Mouse (Mus musculus): Measurements from ENCODE around the gene Prokr1. TPM values are rescaled to one million over a fixed set of nuclear protein-coding genes. Genes with fewer than 3 reads are reported as not detected.

Gene Prokr1
- polyA plus RNA-seq (2014; fragmentation: Illumina TruSeq; extraction: RNeasy Lipid Tissue Mini Kit (QIAGEN cat#74804); ENCODE audit: low read depth, low replicate concordance): not detected

GRCm38 (mm10) chr6:87590394-87591281 is at the start of gene Prokr1:
TSS of gene Prokr1 (minus strand) at chr6:87590743.

GRCm38 (mm10) chr6:87532953-87533710 is 57.4 kb downstream of the Prokr1 start, which contains the start of gene Arhgap25:
TSS of gene Arhgap25 (minus strand) at chr6:87533259.

Other genes starting within 250 kb of the Prokr1 start
- not detected for gene Gkn1, start 239.8 kb downstream of the Prokr1 start, polyA plus RNA-seq (2014; fragmentation: Illumina TruSeq; extraction: RNeasy Lipid Tissue Mini Kit (QIAGEN cat#74804); ENCODE audit: low read depth, low replicate concordance)
- not detected for gene Gkn2, start 217.4 kb downstream of the Prokr1 start, polyA plus RNA-seq (2014; fragmentation: Illumina TruSeq; extraction: RNeasy Lipid Tissue Mini Kit (QIAGEN cat#74804); ENCODE audit: low read depth, low replicate concordance)
- not detected for gene Gkn3, start 201.8 kb downstream of the Prokr1 start, polyA plus RNA-seq (2014; fragmentation: Illumina TruSeq; extraction: RNeasy Lipid Tissue Mini Kit (QIAGEN cat#74804); ENCODE audit: low read depth, low replicate concordance)
- 4.3 TPM for gene Bmp10, start 161.7 kb downstream of the Prokr1 start, polyA plus RNA-seq (2014; fragmentation: Illumina TruSeq; extraction: RNeasy Lipid Tissue Mini Kit (QIAGEN cat#74804); ENCODE audit: low read depth, low replicate concordance)
- 0.48 TPM for gene Arhgap25, start 57.5 kb downstream of the Prokr1 start, polyA plus RNA-seq (2014; fragmentation: Illumina TruSeq; extraction: RNeasy Lipid Tissue Mini Kit (QIAGEN cat#74804); ENCODE audit: low read depth, low replicate concordance)
- gene Aplf, start 81.5 kb upstream of the Prokr1 start, polyA plus RNA-seq (2014; fragmentation: Illumina TruSeq; extraction: RNeasy Lipid Tissue Mini Kit (QIAGEN cat#74804); ENCODE audit: low read depth, low replicate concordance): 3.0 TPM
- not detected for gene Efcc1, start 140.1 kb upstream of the Prokr1 start, polyA plus RNA-seq (2014; fragmentation: Illumina TruSeq; extraction: RNeasy Lipid Tissue Mini Kit (QIAGEN cat#74804); ENCODE audit: low read depth, low replicate concordance)
- not detected for gene Gp9, start 187.3 kb upstream of the Prokr1 start, polyA plus RNA-seq (2014; fragmentation: Illumina TruSeq; extraction: RNeasy Lipid Tissue Mini Kit (QIAGEN cat#74804); ENCODE audit: low read depth, low replicate concordance)
- 26.8 TPM for gene Rab43, start 221.4 kb upstream of the Prokr1 start, polyA plus RNA-seq (2014; fragmentation: Illumina TruSeq; extraction: RNeasy Lipid Tissue Mini Kit (QIAGEN cat#74804); ENCODE audit: low read depth, low replicate concordance)
- gene Gm45140, start 245.1 kb upstream of the Prokr1 start, polyA plus RNA-seq (2014; fragmentation: Illumina TruSeq; extraction: RNeasy Lipid Tissue Mini Kit (QIAGEN cat#74804); ENCODE audit: low read depth, low replicate concordance): 2.6 TPM
- gene Isy1, start 248.1 kb upstream of the Prokr1 start, polyA plus RNA-seq (2014; fragmentation: Illumina TruSeq; extraction: RNeasy Lipid Tissue Mini Kit (QIAGEN cat#74804); ENCODE audit: low read depth, low replicate concordance): 12.2 TPM